8 mouse cellular contexts compared by ENCODE assay signal in genomic region chr1:134243948-134244914, GRCm38 (mm10). TPM values are rescaled to one million over a fixed set of nuclear protein-coding genes. Genes with fewer than 3 reads are reported as not detected.
DNase-seq lines count a peak whose midpoint lies in the region; ATAC-seq lines count a peak whose summit lies in the region.

No protein-coding gene starts in this region.

- H3K9me3 ChIP-seq in megakaryocyte, embryonic 14.5 days: no peaks in the 10 kb centered on the region

- peak; percentile 50 for DNase-seq in WW6 (ENCODE audit: low read depth, low spot score)
- peak; percentile 84 to 86 for DNase-seq in gastrocnemius, adult 8-10 months (ENCODE audit: low spot score in 2 of 2)
- peak; percentile 35 for DNase-seq in hindlimb bud, embryonic 11.5 days (ENCODE audit: extremely low spot score, low read depth, low spot score)
- DNase-seq in left cerebral cortex, adult 8-10 months (ENCODE audit: low spot score in 2 of 2): peak; percentile 80 to 86
- DNase-seq in right cerebral cortex, adult 2 months (ENCODE audit: low spot score in 2 of 2): peak; percentile 93
- peak; percentile 95 for DNase-seq in urinary bladder, postnatal 14 days (ENCODE audit: low spot score)

- H3K4me3 ChIP-seq in megakaryocyte, embryonic 14.5 days (replicated peaks): peak overlapping the region; percentile 76

- peaks cover 61% of the 10 kb centered on the region for H3K27me3 ChIP-seq in megakaryocyte, embryonic 14.5 days (replicated peaks)

- H3K36me3 ChIP-seq in megakaryocyte, embryonic 14.5 days (replicated peaks; ENCODE audit: low read length): no peaks in the 10 kb centered on the region

- peak; percentile 100 for ATAC-seq in common myeloid progenitor, adult 5-6 weeks (replicated peaks; ENCODE audit: low read depth, poor library complexity, severe bottlenecking)

- peaks cover 14% of the 10 kb centered on the region for H3K4me1 ChIP-seq in megakaryocyte, embryonic 14.5 days

RNA-seq across cellular contexts. Expression of gene Adora1, which starts 9.0 kb away (rescaled TPM):
- total RNA-seq in common myeloid progenitor, adult 5-6 weeks (2017): not detected in 2 replicates
- under 1 TPM; 0.19 to 0.97 (median 0.69) TPM for total RNA-seq in gastrocnemius, adult 8-10 months (2022)
- total RNA-seq in left cerebral cortex, adult 8-10 months (2022): 100 to 1,000 TPM; 153 to 168 (median 165) TPM
- 0.50 TPM in 1 of 2 replicates, not detected in the other for polyA plus RNA-seq in megakaryocyte, embryonic 14.5 days (2012; ENCODE audit: insufficient read depth, low replicate concordance)

RNA-seq across cellular contexts. Expression of gene Myog, which starts 45.6 kb away (rescaled TPM):
- total RNA-seq in common myeloid progenitor, adult 5-6 weeks (2017): not detected in 2 replicates
- total RNA-seq in gastrocnemius, adult 8-10 months (2022): 10 to 100 TPM in 3 of 4 experiments, 1 to 10 TPM in 1; 7.6 to 16.5 (median 15.4) TPM
- not detected for total RNA-seq in left cerebral cortex, adult 8-10 months (2022)
- polyA plus RNA-seq in megakaryocyte, embryonic 14.5 days (2012; ENCODE audit: insufficient read depth, low replicate concordance): not detected in 2 replicates

RNA-seq across cellular contexts. Expression of gene Mybph, which starts 51.0 kb away (rescaled TPM):
- not detected in 2 replicates for total RNA-seq in common myeloid progenitor, adult 5-6 weeks (2017)
- total RNA-seq in gastrocnemius, adult 8-10 months (2022): 100 to 1,000 TPM; 239 to 486 (median 316) TPM
- total RNA-seq in left cerebral cortex, adult 8-10 months (2022): under 1 TPM in 3 of 4 experiments, not detected in 1; 0.18 to 0.28 (median 0.20) TPM
- not detected in 2 replicates for polyA plus RNA-seq in megakaryocyte, embryonic 14.5 days (2012; ENCODE audit: insufficient read depth, low replicate concordance)

Comparison
In these comparisons a context has a peak if more than half of its experiments do, and no peak if none do; other contexts are left out.
1. Peak in every context shown above with its lines: DNase-seq, ATAC-seq and H3K4me3 ChIP-seq.
2. DNase-seq: peak in every context shown above with its lines; median percentile 95 in urinary bladder, postnatal 14 days; 93 in right cerebral cortex, adult 2 months; 85 in gastrocnemius, adult 8-10 months; 83 in left cerebral cortex, adult 8-10 months; 50 in WW6; 35 in hindlimb bud, embryonic 11.5 days.
3. RNA of gene Adora1, which starts 9.0 kb away (total RNA-seq): 153 to 168 TPM in left cerebral cortex, adult 8-10 months; 0.19 to 0.97 TPM in gastrocnemius, adult 8-10 months and not detected in common myeloid progenitor, adult 5-6 weeks; every median in the first group is over 10 times any median in the second.
4. RNA of gene Mybph, which starts 51.0 kb away (total RNA-seq): 239 to 486 TPM in gastrocnemius, adult 8-10 months; 0.18 to 0.28 TPM in left cerebral cortex, adult 8-10 months and not detected in common myeloid progenitor, adult 5-6 weeks; every median in the first group is over 100 times any median in the second.